Mouse (Mus musculus) CD8-positive naive resting alpha-beta T cell, adult 57 days (primary cell): Measurements from ENCODE around the gene Olfr455. TPM values are rescaled to one million over a fixed set of nuclear protein-coding genes. Genes with fewer than 3 reads are reported as not detected.

Experiments used
- total RNA-seq: library from RNA; stranded (reverse); gene quantifications from one replicate; pipeline ENCODE4 v1.2.4, GENCODE M21; 2023

Olfr455 gene
- total RNA-seq = not detected

GRCm38 (mm10) chr6:42547461-42547860, at the start of gene Olfr455:
Olfr455 (minus strand) TSS chr6:42547587.

GRCm38 (mm10) chr6:42487114-42487513, 60.3 kb downstream of the Olfr455 start, which contains the start of gene Olfr456:
Olfr456 (minus strand) TSS chr6:42487214.

Other genes with a start within 250 kb of the Olfr455 start
- 0.21 TPM for gene Fam131b, start 222.9 kb downstream of the Olfr455 start, total RNA-seq
- gene Zyx, start 198.0 kb downstream of the Olfr455 start, total RNA-seq = 196 TPM
- gene Epha1, start 174.3 kb downstream of the Olfr455 start, total RNA-seq = not detected
- 0.83 TPM for gene Tas2r143, start 147.3 kb downstream of the Olfr455 start, total RNA-seq
- 0.98 TPM for gene Tas2r135, start 142.2 kb downstream of the Olfr455 start, total RNA-seq
- not detected for gene Tas2r126, start 113.1 kb downstream of the Olfr455 start, total RNA-seq
- not detected for gene Olfr458, start 82.4 kb downstream of the Olfr455 start, total RNA-seq
- not detected for gene Olfr457, start 71.3 kb downstream of the Olfr455 start, total RNA-seq
- not detected for gene Olfr456, start 60.4 kb downstream of the Olfr455 start, total RNA-seq
- not detected for gene Tcaf3, start 50.1 kb upstream of the Olfr455 start, total RNA-seq
- not detected for gene Tcaf2, start 97.7 kb upstream of the Olfr455 start, total RNA-seq
- gene Tcaf1, start 162.5 kb upstream of the Olfr455 start, total RNA-seq = not detected
- gene Olfr453, start 191.8 kb upstream of the Olfr455 start, total RNA-seq = not detected
- gene Olfr38, start 208.8 kb upstream of the Olfr455 start, total RNA-seq = not detected
- not detected for gene Olfr452, start 237.5 kb upstream of the Olfr455 start, total RNA-seq